Mouse (Mus musculus): ENCODE measurements around the gene Chpf.

- TF ChIP-seq EP300 (IDR thresholded peaks at IDR 0.05; ENCODE audit: insufficient read depth, low read depth, low read length) (no peak), POLR2A (IDR thresholded peaks at IDR 0.05; ENCODE audit: insufficient read depth, low read length) (no peak), CTCF (IDR thresholded peaks at IDR 0.05; ENCODE audit: low read depth, low read length) (no peak)
Measured at GRCm38 (mm10) chr1:75503651-75503980, 24.5 kb upstream of the Chpf start.

Data from ES-Bruce4 (cell line).